Mouse (Mus musculus) brain, embryonic 14.5 days (tissue): Measurements from ENCODE around the gene Hspb9.

Source experiments
- CTCF ChIP-seq: fragments of 200-500 bp; IDR thresholded peaks from 2 replicates; pipeline ENCODE4 v1.5.1; 2012; ENCODE audit warnings: inconsistent platforms, mild to moderate bottlenecking, moderate library complexity, borderline replicate concordance; ENCODE audit not compliant: insufficient read depth, insufficient read length; ENCODE audit errors: extremely low read depth
- POLR2A ChIP-seq: fragments of 200-500 bp; IDR thresholded peaks from 2 replicates; pipeline ENCODE4 v1.6.1; 2012; ENCODE audit warnings: mild to moderate bottlenecking, inconsistent platforms, borderline replicate concordance; ENCODE audit not compliant: poor library complexity, insufficient read depth, insufficient read length, severe bottlenecking; ENCODE audit errors: extremely low read depth

GRCm38 (mm10) chr11:100752294-100752693 lies 38.6 kb downstream of the Hspb9 start:
- TF ChIP-seq CTCF = no peak
- TF ChIP-seq POLR2A = no peak
